Mouse (Mus musculus) left cerebral cortex, adult 18-20 months (tissue): Measurements from ENCODE around the gene Fam83e. TPM values are rescaled to one million over a fixed set of nuclear protein-coding genes. Genes with fewer than 3 reads are reported as not detected.

Experiments
- DNase-seq, 2 experiments: peaks; one replicate each; pipeline ENCODE4 v3.0.0; 2021 to 2022; ENCODE audit warnings: low spot score in 2 of 2, mixed read lengths in 1 of 2
- total RNA-seq, 2 experiments: library from RNA; stranded (reverse); gene quantifications; 2 replicates each; pipeline ENCODE4 v1.2.3; 2021

Gene Fam83e
- total RNA-seq, 2 experiments from 2014 or later: 0.21 TPM; not detected in 1

DNA sequence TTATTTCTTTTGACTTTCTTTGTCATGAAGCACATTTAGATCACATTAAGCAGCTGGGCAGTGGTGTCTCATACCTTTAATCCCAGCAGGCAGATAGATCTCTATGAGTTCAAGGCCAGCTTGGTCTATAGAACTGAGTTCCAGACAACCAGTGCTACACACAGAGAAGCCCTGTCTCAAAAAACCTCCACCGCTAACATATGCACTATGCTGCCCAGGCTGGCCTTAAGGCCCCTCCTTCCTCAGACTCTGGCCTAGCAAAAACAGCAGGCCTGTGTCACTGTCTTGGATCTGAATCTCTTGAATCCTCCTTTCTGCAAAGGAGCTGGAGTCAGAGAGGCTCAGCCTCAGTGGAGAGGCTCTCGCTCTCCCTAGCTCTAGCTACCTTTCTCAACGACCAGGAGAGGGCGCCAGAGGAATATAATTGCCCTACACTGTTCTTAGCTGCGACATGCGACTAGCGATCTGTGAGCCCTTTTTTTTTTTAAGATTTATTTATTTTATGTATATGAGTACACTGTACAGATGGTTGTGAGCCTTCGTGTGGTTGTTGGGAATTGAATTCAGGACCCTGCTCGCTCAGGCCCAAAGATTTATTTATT is 18.3 kb downstream of the Fam83e start:
- DNase-seq: peak; percentile 90 to 93

DNA sequence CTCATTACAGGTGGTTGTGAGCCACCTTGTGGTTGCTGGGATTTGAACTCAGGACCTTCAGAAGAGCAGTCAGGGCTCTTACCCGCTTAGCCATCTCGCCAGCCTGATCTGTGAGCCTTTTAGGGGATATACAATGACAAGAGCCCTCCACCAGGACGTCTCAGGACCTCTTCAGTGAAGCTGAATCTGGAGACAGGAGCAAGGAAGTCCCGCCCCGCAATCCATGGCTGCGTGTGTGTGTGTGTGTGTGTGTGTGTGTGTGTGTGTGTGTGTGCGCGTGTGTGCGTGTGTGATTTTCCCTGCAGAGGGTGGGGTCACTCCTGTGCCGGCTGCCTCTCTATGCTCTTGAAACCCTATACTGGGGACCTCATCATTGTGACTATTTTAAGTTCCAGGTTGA is 18.8 kb downstream of the Fam83e start:
- DNase-seq: no peak

DNA sequence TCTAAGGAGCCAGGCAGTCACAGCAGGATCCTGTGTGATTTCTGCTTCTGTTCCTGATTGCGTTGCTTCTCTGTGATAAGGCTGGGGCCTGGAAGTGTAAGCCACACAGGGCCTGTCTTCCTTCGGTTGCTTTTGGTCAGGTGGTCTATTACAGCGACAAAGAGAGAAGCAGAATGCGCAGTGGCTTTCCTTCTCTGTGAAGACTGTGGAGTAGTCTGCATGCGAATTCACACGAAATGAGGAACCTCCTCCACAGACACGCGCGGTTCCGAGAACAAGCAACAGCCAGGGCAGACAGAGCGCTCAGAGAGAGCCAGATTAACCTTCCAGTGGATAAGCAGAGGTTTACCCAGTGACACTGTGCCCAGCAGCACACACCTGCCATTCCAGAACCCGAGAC is 20.3 kb downstream of the Fam83e start:
- DNase-seq: peak in 1 of 2 experiments; percentile 20

DNA sequence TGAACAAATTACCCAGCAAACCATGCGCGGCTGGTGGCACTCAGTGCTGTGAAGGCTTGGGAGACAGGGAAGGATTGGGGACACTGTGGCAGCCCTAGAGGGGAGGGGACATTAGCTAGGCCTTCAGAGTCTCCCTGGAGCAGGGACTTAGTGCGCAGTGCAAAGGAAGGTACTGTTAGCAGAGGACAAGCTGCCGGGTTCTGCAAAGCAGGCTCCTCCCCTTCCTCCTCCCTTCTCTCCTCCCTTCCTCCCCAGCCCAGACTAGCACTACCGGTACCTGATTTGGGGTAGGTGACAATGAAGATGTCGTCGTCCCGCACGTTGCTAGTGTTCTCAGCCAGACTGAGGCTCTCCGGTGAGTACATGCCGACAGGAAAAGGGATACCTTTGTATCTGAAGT is 20.8 kb downstream of the Fam83e start:
- peak in 1 of 2 experiments; percentile 34 for DNase-seq

DNA sequence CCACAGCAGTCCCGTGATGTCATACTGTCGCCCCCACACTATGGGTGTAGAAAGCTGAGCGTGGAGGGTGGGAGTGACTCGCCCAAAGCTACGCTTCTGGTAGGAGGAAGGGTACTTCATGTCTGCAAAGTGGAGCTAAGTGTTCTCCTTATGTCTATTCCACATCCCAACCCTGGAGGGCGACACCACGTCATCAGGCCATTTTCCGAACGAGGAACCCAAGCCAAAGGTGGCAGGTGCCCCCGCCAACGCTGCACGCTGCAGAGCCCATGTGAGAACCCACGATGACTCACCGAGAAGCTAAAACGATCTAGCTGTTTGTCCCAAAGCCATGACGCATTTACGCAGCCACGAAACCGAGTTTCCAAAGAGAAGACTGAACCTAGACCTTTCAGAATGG is 21.3 kb downstream of the Fam83e start:
- peak; percentile 86 to 87 for DNase-seq

DNA sequence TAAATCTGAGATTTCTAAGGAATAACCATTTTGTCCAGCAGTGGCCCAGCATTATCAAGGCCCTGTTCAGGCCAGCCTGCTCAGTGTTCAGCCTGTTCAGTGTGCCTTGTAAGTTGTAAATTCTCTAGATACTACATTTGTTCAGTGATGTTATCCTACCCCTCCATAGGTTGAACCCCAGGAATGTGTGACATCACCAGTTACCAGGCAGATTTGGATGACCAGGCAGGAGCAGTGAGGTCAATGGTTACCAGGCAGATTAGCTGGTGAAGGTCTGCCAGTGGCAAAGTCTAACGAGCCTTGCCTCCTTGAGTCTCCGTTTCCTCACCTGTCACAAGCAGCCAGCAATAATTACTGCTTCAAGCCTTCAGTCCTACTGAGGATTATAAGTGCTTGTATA is 23.4 kb downstream of the Fam83e start:
- DNase-seq: peak; percentile 70 to 82

DNA sequence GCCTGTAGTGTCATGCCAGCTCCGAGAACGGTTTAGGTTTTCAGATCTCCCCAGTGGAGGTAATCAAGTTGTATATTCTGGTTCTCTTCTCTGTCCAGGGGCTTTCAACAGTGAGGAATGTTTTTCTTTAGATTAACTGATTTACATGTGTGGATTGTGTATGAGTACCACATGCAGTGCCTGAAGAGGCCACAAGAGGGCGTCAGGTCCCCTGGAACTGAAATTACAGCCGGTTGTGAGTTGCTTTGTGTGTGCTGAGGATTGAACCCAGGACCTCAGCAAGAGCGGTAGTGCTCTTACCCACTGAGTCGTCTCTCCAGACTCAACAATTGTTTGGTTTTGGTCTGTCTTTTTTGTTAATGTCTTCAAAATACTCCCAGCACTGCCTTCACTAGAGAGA is 25.5 kb downstream of the Fam83e start:
- DNase-seq: no peak

DNA sequence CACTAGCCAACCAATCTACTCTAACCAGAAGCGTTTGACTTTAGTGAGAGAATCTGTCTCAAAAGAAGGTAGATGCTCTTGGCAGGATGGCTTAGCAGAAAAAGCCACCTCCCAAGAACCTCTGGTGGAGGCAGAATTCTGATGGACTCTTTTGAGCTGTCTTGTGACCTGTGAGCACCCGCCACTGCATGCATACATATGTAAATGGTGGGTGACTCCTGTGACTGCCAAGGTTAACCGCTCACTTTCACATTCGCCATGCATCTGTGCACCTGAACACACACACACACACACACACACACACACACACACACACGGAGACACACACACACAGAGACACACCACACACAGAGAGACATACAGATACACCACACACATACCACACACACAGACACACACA is 26.4 kb downstream of the Fam83e start:
- no peak for DNase-seq

DNA sequence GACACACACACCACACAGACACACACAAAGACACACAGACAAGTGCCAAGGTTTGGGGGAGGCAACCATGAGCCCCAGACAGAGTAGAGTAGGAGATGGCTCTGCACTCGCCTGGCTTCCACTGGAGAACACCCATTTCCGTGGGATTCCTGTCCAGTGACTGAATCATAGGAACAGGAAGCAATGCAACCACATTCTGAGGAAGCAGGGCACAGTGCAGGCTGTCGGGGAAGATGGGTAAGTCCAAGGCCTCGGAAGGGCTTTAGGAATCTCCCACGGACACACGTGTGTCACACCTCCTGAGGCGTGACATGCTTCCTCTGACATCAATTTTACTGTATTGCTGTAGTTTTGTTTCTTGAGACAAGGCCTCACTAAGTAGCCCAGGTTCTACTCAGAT is 27.1 kb downstream of the Fam83e start:
- no peak for DNase-seq

DNA sequence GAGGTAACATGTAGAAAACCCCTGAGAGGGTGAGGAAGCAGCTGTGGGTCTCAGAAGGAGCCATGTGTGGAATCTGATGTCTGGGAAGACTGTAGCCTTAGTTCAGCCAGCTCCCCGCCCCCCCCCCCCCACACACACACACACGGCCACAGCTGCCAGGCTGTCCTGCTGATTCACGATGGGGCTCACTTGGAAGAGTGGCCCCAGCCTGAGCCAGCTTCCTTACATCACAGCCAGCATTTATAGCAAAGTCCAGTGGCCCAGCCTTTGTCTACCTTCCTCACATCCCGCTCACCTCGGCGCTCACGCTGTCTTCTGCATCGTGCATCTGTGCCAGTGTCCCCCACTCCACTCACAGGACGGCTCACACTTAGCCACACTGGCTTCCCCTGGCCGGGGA is 28.4 kb downstream of the Fam83e start:
- DNase-seq: no peak

DNA sequence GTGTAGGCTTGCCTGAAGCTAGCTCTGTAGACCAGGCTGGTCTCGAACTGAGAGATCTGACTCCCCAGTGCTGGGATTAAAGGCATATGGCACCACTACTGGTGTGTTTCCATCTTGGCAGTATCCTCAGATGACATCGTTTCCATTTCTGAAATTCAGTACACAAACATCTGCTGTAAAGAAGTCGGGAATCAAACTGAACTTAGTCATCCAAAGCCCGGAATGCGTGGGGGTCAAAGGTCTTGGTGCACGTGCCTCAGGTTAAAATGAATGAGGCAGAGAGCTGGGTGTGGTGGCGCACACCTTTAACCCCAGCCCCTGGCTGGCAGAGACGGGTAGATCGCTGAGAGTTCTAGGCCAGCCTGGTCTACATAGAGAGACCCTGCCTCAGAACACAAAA is 29.1 kb downstream of the Fam83e start:
- no peak for DNase-seq

DNA sequence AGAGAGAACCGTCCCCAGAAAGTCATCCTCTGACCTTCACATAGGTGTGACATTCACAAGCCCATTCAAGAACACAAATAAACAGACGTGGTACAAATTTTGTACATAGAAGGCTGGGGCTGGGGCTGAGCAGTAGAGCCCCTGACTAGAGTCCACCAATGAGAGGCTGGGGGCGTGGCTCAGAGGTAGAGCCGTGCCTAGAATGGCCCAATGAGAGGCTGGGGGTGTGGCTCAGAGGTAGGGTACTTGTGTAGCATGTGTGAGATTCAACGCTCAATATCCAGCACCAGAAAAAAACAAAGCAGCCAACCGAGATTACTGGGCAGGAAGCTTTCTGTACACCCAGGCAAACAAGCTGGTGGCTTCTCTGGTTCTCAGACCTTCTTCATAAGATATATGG is 34.7 kb downstream of the Fam83e start:
- DNase-seq: no peak

DNA sequence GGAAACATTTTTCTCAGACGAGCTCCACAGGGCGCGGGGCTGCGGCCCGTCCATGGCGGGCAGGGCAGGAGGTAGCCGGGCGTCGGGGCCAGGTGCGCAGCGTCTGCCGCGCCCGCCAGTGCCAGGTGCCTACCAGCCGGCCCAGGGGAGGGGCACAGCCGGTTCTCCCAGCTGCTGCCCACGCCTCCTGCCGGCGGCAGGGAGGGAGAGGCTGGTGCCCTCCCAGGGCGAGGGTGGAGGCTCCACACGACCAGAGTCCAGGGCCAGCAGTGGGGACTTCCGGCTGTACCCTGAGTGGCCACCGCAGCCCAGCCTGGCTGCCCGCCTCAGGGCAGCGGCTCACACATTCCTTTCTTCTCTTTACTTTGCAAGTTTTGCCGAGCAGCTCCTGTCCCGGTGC is 38.4 kb downstream of the Fam83e start:
- no peak for DNase-seq

DNA sequence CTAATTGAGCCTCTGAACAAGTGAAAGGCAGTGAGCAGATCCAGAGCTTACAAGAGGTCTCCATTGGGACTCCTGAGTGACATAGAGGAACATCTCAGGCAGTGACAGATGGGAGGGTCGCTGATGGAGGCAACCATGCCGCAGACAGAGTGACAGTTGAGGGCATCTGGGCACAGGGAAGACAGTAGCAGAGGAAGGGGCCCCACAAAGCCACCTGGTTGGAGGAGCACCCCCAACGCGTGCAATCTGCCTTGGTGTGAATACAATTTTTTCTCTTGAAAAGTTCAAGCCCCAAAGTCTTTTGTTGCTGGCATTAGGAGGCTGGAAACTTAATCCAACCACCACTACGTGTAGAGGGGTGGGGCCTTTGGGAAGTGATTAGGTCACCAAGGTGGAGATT is 39.1 kb downstream of the Fam83e start:
- no peak for DNase-seq

DNA sequence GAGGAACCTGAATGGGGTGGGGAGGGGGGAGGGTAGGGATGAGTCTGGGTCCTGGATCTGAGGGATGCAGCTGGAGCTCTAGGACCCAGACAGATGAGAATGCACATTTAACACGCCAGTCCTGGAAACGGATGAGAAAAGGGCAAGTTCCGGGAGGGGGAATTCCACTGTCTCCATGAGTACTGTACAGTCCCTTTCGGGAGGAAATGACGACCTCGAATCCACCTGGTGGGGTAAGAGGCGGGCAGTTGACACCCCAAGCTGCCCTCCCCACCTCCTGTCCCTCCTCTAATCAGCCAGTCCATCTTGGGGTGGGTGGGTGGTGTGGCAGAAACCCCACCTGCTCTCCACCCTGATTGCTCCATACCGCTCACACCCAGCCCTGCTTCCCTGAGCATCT is 45.0 kb downstream of the Fam83e start:
- DNase-seq: no peak

DNA sequence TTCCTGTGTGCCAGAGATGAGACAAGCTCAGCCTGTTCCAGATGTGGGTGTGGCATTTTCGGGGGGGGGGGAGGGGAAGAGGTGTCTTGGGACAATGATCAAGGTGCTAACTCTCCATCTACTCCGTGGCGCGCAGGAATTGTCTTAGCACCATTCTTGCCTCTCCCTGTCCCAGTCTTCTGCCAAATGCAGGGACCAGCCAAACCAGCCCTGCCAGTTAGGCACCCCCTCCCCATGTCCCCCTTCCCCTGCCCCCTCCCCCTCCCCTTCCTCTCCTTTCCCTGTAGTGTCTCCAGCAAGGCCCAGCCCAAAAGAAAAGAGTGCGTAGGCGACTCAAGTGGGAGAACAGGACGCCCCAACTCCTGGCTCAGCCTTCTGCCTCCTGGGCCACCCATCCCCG is 45.8 kb downstream of the Fam83e start:
- no peak for DNase-seq

DNA sequence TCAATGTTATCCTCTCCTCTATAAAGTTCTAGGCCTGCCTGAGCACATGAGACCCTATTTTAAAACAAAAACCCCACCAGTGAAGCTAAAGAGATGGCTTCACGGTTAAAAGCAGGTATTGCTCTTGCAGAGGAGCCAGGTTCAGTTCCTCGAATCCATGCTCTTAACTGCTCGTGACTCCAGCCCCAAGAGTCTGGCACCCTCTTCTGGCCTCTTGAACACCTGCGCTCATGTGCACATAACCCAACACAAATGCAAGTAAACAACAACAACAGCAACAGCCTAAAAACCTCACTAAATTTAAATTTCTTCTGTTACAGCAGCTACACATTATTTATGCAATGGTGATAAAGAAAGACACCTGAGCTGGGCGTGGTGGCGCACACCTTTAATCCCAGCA is 46.5 kb downstream of the Fam83e start:
- no peak for DNase-seq

DNA sequence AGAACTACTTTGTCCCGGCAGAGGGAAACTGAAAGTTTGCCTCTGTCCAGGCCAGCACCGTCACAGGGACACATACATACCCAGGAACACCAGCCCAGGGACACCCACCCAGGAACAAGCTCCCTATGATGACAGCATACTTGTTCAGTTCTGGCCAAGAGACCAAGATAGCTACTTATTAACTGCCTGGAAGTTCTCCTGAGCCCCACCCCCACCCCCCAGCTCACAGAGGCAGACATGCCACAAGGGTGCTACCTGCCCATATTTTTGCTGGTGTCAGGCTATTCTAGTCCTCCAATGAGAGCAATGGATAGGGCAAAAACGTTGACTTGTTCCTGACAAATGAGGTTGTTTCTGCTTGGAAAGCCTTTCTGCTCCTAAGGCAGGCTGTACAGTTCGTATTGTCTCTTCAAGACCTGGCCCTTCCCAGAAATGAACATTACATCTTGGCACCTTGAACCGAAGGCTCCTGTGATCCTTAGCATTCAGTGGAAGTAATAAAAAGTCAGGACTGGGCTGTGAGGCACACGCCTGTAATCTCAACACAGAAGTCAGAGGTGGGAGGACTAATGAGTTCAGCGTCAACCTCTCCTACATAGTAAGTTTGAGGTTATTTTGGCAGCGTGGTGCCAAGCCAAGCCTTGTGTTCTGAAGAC is 49.5 kb downstream of the Fam83e start:
- no peak for DNase-seq

DNA sequence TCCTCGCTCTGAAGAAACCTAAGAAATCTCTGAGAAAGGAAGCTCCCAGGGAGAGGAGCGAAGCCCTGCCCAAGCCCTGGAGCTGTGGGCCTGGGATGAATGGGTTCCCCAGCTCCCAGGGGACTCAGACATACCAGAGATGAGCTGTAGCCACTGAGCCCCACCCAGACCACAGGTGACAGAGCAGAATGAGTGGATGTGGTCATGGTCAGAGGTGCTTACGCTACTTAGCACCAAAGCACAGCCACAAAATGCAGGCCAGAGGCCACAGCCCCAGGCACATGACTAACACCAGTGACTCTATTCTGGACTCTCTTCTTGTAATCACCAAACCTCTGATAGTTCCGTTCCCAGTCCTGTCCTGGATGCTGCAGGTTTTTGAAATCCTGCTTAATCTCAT is 50.1 kb downstream of the Fam83e start:
- DNase-seq: no peak

DNA sequence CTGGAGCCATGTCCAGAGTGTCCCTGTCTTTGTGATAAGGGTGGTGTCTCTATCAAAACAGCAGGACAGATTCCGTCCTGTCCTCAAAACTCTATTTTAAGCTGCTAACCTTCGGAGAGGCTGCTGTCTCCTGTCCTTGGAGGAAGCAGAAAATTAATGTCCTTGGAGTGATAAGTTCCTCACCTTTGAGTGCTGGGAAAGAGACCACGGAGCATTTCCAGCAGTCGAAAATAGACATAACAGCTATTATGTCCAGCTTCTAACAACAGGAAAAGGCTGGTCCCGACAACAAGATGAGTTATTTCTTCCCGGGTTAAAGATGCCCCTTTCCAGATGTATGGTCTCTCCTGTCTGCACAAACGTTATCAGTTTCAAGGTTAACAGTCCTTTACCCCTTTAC is 54.2 kb downstream of the Fam83e start:
- no peak for DNase-seq
